Mouse (Mus musculus) lung, postnatal 36 days (tissue): ENCODE data around the gene Map4k5.

Experiments
- DNase-seq: peaks from one replicate; pipeline ENCODE4 v3.0.0; 2022; ENCODE audit warnings: mixed read lengths

The Map4k5 gene

GRCm38 (mm10) chr12:69892371-69893251, at the start of gene Map4k5, which contains the start of gene Atl1:
Map4k5 (minus strand) TSS chr12:69893200.
Atl1 (plus strand) TSS chr12:69892614.
- peak; percentile 91 for DNase-seq

DNA sequence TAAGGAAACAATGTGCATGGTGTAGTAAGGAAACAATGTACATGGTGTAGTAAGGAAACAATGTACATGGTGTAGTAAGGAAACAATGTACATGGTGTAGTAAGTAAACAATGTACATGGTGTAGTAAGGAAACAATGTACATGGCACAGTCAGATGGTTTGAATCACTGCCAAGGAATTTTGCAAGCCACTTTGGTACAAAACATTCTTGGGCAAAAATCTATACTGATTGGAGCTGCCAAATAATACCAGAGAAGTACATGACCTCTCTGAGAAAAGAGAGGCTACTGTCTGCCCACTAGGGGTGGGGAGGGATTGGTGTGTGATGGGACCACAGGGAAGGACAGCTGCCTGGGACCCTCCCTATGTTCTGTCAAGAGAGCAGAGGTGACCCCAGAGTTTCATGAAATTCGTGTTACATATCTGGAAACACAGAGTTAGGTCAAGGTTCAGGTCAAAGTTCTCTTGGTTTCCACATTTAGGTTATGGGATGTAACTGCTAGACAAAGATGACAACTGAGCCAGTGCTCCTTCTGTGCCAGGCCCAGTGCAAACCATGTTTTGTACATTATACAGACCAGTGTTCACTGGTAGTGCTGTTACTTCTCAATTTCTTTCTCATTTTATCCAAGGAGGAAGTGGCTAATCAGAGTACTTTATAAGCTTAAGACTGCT, 48.8 kb upstream of the Map4k5 start:
- DNase-seq = no peak

GRCm38 (mm10) chr12:69939291-69939690, 46.3 kb upstream of the Map4k5 start:
- no peak for DNase-seq

- DNase-seq = no peak
Observed at GRCm38 (mm10) chr12:69937731-69938130, 44.7 kb upstream of the Map4k5 start.

DNA sequence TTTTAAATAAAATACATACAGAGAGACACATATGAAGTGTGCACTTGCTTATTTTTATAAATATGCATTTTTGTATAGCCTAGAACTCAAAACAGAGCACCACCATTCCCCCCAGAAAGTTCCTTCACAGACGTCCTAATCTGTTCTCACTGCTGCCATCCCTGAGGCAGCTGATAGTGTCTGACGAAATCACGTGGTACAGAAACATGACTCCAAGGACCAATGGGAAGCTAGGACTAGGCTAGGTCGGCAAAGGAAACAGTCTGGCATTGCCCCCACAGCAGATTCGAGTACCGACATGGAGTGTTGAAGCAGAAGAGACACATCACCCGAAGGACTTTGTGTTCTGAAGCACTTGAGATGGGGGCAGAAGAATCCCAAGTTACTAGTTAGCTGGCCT, 33.7 kb upstream of the Map4k5 start:
- DNase-seq = no peak

GRCm38 (mm10) chr12:69924012-69924411, 31.0 kb upstream of the Map4k5 start:
- DNase-seq = peak; percentile 65

GRCm38 (mm10) chr12:69923603-69924002, 30.6 kb upstream of the Map4k5 start:
- DNase-seq = no peak

- DNase-seq = peak; percentile 25
Observed at GRCm38 (mm10) chr12:69923128-69923527, 30.1 kb upstream of the Map4k5 start.

DNA sequence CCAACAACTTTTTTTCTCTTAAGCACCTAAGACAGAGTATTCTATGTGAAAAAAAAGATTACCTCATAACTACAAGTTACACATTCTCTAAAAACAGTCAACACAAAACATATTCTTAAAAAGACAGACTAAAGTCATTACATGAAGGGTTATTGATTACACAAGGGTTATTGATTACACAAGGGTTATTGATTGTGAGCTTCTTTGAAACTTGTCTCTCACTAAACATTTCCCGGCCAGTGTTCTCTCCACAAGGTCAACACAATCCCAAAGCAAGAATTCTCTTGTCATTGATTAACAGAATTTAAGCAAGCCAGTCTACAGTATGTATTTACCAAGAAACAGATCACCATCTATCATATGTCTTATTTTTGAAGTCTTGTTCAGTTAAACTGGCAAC, 29.1 kb upstream of the Map4k5 start:
- no peak for DNase-seq

DNA sequence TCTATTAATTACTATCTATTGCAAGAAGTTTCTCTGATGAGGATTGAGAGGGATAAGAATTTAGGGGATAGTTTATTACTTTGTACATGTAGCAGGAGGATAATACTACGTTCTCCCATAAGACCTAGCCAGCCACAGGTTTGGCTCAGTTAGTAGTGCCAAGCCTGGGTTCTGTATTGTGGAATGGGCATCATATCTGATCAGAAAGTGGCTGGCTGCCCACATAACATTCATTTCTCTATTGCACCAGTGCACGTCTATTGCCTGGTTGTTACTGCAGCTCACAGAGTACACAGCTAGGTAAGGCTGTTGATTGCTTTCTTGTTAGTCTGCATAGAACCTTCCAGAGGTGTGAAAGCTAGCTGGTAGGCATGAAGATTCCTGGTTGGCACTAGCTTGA, 24.9 kb upstream of the Map4k5 start:
- DNase-seq = no peak

GRCm38 (mm10) chr12:69912737-69913136, 19.7 kb upstream of the Map4k5 start:
- DNase-seq = no peak

DNA sequence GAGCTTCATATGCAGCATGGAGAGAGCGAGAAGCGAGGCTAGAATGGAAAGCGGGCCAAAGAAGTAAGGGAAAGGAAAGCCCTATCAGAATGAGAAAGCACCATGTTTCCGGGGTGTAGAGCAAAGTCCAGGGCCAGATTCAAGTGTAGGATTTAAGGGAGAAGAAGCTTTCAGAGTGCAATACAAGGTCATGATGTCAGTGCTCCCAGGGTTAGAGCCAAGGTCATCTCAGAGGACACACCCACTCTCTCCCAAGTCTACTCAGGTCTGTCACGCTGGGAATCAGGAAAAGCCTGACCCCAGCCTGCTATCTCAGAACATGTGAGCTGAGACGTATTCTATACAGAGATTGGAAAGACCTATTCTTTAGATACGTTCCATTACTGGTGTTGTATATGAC, 18.9 kb upstream of the Map4k5 start:
- DNase-seq = no peak

- DNase-seq = no peak
Observed at GRCm38 (mm10) chr12:69908511-69908900, 15.5 kb upstream of the Map4k5 start.

GRCm38 (mm10) chr12:69907667-69908510, 14.9 kb upstream of the Map4k5 start:
- DNase-seq = no peak

DNA sequence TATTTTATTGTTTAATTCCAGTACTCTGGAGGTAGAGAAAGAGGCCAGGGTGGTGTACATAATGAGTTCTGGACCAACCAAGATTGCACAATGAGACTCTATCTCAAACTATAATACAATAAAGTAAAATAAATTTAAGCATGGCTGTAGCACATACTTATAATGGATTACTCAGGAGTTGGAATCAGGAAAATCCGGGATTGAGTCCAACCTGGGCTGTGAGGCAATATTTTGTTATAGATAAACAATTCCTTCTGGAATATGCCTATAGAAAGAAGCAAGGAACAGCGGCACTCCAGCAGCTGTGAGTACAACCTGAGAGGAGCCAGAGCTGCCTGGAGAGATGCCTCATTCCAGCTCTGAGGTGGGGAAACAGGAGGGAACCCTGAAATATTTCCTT, 12.0 kb upstream of the Map4k5 start:
- peak; percentile 17 for DNase-seq

DNA sequence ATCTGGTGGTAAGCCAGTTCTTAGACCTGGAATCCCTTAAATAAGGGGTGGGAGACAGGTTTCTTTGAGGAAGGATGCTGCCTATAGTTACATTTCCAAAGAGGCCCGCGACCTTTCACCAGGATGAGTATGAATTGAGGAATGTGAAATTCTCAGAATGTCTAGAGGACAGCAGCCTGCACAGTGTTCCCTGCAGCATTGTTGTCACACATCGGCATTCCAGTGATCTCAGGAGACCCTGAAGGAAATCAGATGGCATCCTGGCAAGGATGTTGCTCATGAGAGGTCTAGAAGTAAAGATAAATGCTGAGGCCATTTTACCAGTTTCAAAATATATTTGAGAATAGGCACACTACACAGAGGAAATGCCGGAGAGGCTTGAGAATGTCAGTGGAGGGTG, 5.1 kb upstream of the Map4k5 start:
- DNase-seq = no peak

DNA sequence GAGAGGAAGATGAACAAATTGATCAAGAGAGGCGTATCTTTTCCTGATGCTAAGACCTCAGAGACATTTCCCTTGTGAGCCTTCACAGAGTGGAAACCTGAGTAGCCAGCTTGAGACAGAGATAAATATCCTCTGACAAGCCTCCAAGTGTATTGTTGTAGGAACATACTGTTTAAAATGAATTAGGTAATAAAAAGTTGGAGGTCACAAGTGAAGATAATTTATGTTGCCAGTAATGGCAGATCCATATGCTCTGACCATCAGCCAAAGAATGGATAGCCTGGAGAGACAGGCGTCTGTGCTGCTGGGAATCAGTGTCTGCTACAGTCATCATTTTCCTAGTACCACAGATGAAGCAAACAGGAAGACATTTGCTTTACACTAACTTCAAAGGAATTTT, 2.0 kb upstream of the Map4k5 start:
- no peak for DNase-seq

GRCm38 (mm10) chr12:69893927-69894326, 927 bp upstream of the Map4k5 start:
- no peak for DNase-seq

GRCm38 (mm10) chr12:69891721-69892120, 1.3 kb downstream of the Map4k5 start:
- DNase-seq = no peak

- DNase-seq = peak; percentile 13
Observed at GRCm38 (mm10) chr12:69890476-69890875, 2.5 kb downstream of the Map4k5 start.

DNA sequence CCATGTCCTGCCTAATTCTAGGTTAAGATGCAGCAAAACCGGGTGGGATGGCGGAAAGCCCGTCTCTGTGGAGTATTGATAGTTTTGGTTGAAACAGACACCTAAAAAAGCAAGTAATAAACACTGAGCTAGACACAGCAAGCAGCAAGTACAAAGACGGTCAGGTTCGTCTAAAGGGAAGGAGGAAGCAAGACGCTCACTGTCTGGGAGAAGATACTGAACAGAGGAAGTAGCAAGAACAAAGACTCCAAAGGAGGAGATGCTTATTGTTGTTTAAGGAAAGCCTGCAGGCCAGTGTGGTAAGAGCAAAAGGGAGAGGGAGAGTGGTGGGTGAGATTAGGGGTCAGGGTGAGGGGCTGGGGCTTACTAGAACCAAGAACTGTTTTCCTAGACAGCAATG, 2.9 kb downstream of the Map4k5 start:
- DNase-seq = no peak

DNA sequence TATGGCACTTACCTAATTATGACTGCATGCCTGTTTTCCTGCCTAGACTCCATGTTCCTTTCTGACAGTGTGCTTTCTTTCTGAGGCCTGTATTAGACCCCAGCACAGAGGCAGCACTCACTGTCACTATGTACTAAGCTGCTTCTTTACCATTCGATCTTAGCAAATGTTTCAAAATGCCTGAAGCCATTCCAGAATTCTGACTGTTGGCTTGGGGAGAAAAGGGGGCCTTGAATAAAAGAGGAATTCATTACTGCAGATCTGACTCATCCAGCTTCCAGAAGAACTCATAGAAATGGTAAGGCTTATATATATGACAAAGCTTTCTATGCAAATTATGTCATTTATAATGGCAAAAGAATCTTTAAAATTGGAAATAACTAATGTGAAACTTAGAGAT, 4.7 kb downstream of the Map4k5 start:
- DNase-seq = no peak

GRCm38 (mm10) chr12:69887776-69888175, 5.2 kb downstream of the Map4k5 start:
- peak; percentile 47 for DNase-seq
